Mouse (Mus musculus): Measurements from ENCODE around the gene Ccr10. TPM values are rescaled to one million over a fixed set of nuclear protein-coding genes. Genes with fewer than 3 reads are reported as not detected.
"Not testable (repeated sequence)": the region's sequence is repeated elsewhere in the genome, so short reads cannot be mapped to it uniquely, and the experiment has no call there.

Ccr10 gene
- polyA plus RNA-seq, 1 experiment from 2014 or later, result 0.11 TPM

- peak; percentile 41 for TF ChIP-seq CTCF (IDR thresholded peaks at IDR 0.05; ENCODE audit: low read depth)
These were observed 48.2 kb downstream of the Ccr10 start for GRCm38 (mm10) chr11:101127075-101127474.

GRCm38 (mm10) chr11:101125008-101125407 lies 50.2 kb downstream of the Ccr10 start:
- not testable (repeated sequence) for H3K4me3 ChIP-seq (ENCODE audit: low read depth, low read length); DNase-seq; ATAC-seq (ENCODE audit: insufficient read depth); H3K4me1 ChIP-seq (ENCODE audit: insufficient read depth); H3K4me2 ChIP-seq; H3K9me3 ChIP-seq (ENCODE audit: low read depth, low read length); H3K27me3 ChIP-seq (ENCODE audit: insufficient read depth, low read length); H3K9ac ChIP-seq; H3K27ac ChIP-seq (ENCODE audit: low read depth)
- WGBS, result 97% methylated on average over 6 of the region's 9 CpGs
- peaks cover 38% of the 10 kb centered on the region for H3K36me3 ChIP-seq (ENCODE audit: insufficient read depth)

More at GRCm38 (mm10) chr11:101127075-101127474, 48.2 kb downstream of the Ccr10 start:
- ATAC-seq (ENCODE audit: insufficient read depth), result no peak
- WGBS, result 83% methylated on average over 1 of the region's 1 CpGs
- Histone ChIP-seq H3K9ac (no peak overlapping the region), H3K27me3 (ENCODE audit: insufficient read depth, low read length) (no peaks in the 10 kb centered on the region), H3K9me3 (ENCODE audit: low read depth, low read length) (no peaks in the 10 kb centered on the region), H3K27ac (ENCODE audit: low read depth) (no peak overlapping the region), H3K4me2 (no peak overlapping the region), H3K36me3 (ENCODE audit: insufficient read depth) (peaks cover 38% of the 10 kb centered on the region), H3K4me1 (ENCODE audit: insufficient read depth) (no peaks in the 10 kb centered on the region), H3K4me3 (ENCODE audit: low read depth, low read length) (no peak overlapping the region)
- DNase-seq, result peak; percentile 15

GRCm38 (mm10) chr11:101124494-101124893 lies 50.7 kb downstream of the Ccr10 start:
- ATAC-seq (ENCODE audit: insufficient read depth); H3K27ac ChIP-seq (ENCODE audit: low read depth); H3K4me3 ChIP-seq (ENCODE audit: low read depth, low read length); H3K27me3 ChIP-seq (ENCODE audit: insufficient read depth, low read length); H3K9me3 ChIP-seq (ENCODE audit: low read depth, low read length); DNase-seq; H3K4me1 ChIP-seq (ENCODE audit: insufficient read depth); H3K4me2 ChIP-seq; H3K9ac ChIP-seq: not testable (repeated sequence)
- 92% methylated on average over 8 of the region's 8 CpGs for WGBS
- peaks cover 38% of the 10 kb centered on the region for H3K36me3 ChIP-seq (ENCODE audit: insufficient read depth)

Small RNA genes lying within 50 kb of the gene (microRNA-seq; reads per million reads assigned to microRNA genes)
- gene Gm27626 (ENCODE audit: borderline number of aligned reads), result not detected

Other genes with a start within 250 kb of the Ccr10 start
- 33.8 and 36.5 TPM in 2 replicates for gene Stat3, start 235.9 kb downstream of the Ccr10 start, polyA plus RNA-seq (2014; fragmentation: Nextera tagmentation; extraction: Ambion mirVana)
- gene Cavin1, start 204.6 kb downstream of the Ccr10 start, polyA plus RNA-seq (2014; fragmentation: Nextera tagmentation; extraction: Ambion mirVana), result 137 and 143 TPM in 2 replicates
- 32.8 and 38.0 TPM in 2 replicates for gene Atp6v0a1, start 166.0 kb downstream of the Ccr10 start, polyA plus RNA-seq (2014; fragmentation: Nextera tagmentation; extraction: Ambion mirVana)
- gene Naglu, start 105.4 kb downstream of the Ccr10 start, polyA plus RNA-seq (2014; fragmentation: Nextera tagmentation; extraction: Ambion mirVana), result 13.2 and 14.0 TPM in 2 replicates
- gene Hsd17b1, start 97.0 kb downstream of the Ccr10 start, polyA plus RNA-seq (2014; fragmentation: Nextera tagmentation; extraction: Ambion mirVana), result not detected in 2 replicates
- 37.9 and 38.0 TPM in 2 replicates for gene Coasy, start 92.9 kb downstream of the Ccr10 start, polyA plus RNA-seq (2014; fragmentation: Nextera tagmentation; extraction: Ambion mirVana)
- gene Mlx, start 88.2 kb downstream of the Ccr10 start, polyA plus RNA-seq (2014; fragmentation: Nextera tagmentation; extraction: Ambion mirVana), result 39.1 and 40.5 TPM in 2 replicates
- 39.9 and 44.1 TPM in 2 replicates for gene Psmc3ip, start 80.0 kb downstream of the Ccr10 start, polyA plus RNA-seq (2014; fragmentation: Nextera tagmentation; extraction: Ambion mirVana)
- 9.3 and 9.4 TPM in 2 replicates for gene Retreg3, start 55.5 kb downstream of the Ccr10 start, polyA plus RNA-seq (2014; fragmentation: Nextera tagmentation; extraction: Ambion mirVana)
- gene Tubg1, start 55.5 kb downstream of the Ccr10 start, polyA plus RNA-seq (2014; fragmentation: Nextera tagmentation; extraction: Ambion mirVana), result 89.8 and 96.0 TPM in 2 replicates
- 2.7 and 4.1 TPM in 2 replicates for gene Tubg2, start 19.5 kb downstream of the Ccr10 start, polyA plus RNA-seq (2014; fragmentation: Nextera tagmentation; extraction: Ambion mirVana)
- gene Cntnap1, start 4.9 kb downstream of the Ccr10 start, polyA plus RNA-seq (2014; fragmentation: Nextera tagmentation; extraction: Ambion mirVana), result 0.84 and 1.0 TPM in 2 replicates
- gene Plekhh3, start 4.1 kb downstream of the Ccr10 start, polyA plus RNA-seq (2014; fragmentation: Nextera tagmentation; extraction: Ambion mirVana), result 15.9 and 18.0 TPM in 2 replicates
- 17.4 and 18.9 TPM in 2 replicates for gene Ezh1, start 51.0 kb upstream of the Ccr10 start, polyA plus RNA-seq (2014; fragmentation: Nextera tagmentation; extraction: Ambion mirVana)
- gene Ramp2, start 70.6 kb upstream of the Ccr10 start, polyA plus RNA-seq (2014; fragmentation: Nextera tagmentation; extraction: Ambion mirVana), result 271 and 276 TPM in 2 replicates
- 132 and 139 TPM in 2 replicates for gene Vps25, start 78.3 kb upstream of the Ccr10 start, polyA plus RNA-seq (2014; fragmentation: Nextera tagmentation; extraction: Ambion mirVana)
- 5.3 and 5.8 TPM in 2 replicates for gene Wnk4, start 85.1 kb upstream of the Ccr10 start, polyA plus RNA-seq (2014; fragmentation: Nextera tagmentation; extraction: Ambion mirVana)
- gene Cntd1, start 103.6 kb upstream of the Ccr10 start, polyA plus RNA-seq (2014; fragmentation: Nextera tagmentation; extraction: Ambion mirVana), result 1.0 and 1.9 TPM in 2 replicates
- 190 and 197 TPM in 2 replicates for gene Coa3, start 103.7 kb upstream of the Ccr10 start, polyA plus RNA-seq (2014; fragmentation: Nextera tagmentation; extraction: Ambion mirVana)
- gene Becn1, start 126.8 kb upstream of the Ccr10 start, polyA plus RNA-seq (2014; fragmentation: Nextera tagmentation; extraction: Ambion mirVana), result 149 and 154 TPM in 2 replicates
- 118 and 123 TPM in 2 replicates for gene Psme3, start 140.8 kb upstream of the Ccr10 start, polyA plus RNA-seq (2014; fragmentation: Nextera tagmentation; extraction: Ambion mirVana)
- 1.5 TPM in 2 replicates for gene Aoc2, start 149.6 kb upstream of the Ccr10 start, polyA plus RNA-seq (2014; fragmentation: Nextera tagmentation; extraction: Ambion mirVana)
- 0.62 and 0.83 TPM in 2 replicates for gene Aoc3, start 155.2 kb upstream of the Ccr10 start, polyA plus RNA-seq (2014; fragmentation: Nextera tagmentation; extraction: Ambion mirVana)
- not detected in 2 replicates for gene G6pc, start 192.1 kb upstream of the Ccr10 start, polyA plus RNA-seq (2014; fragmentation: Nextera tagmentation; extraction: Ambion mirVana)
- 85.4 and 93.3 TPM in 2 replicates for gene Aarsd1, start 242.2 kb upstream of the Ccr10 start, polyA plus RNA-seq (2014; fragmentation: Nextera tagmentation; extraction: Ambion mirVana)
- 11.0 and 12.2 TPM in 2 replicates for gene Gm27029, start 249.4 kb upstream of the Ccr10 start, polyA plus RNA-seq (2014; fragmentation: Nextera tagmentation; extraction: Ambion mirVana)
- 16.6 and 17.4 TPM in 2 replicates for gene Rundc1, start 249.6 kb upstream of the Ccr10 start, polyA plus RNA-seq (2014; fragmentation: Nextera tagmentation; extraction: Ambion mirVana)
- 9.3 and 11.5 TPM in 2 replicates for gene Ptges3l, start 249.9 kb upstream of the Ccr10 start, polyA plus RNA-seq (2014; fragmentation: Nextera tagmentation; extraction: Ambion mirVana)

Data from lung, embryonic 14.5 days (tissue).